Mouse (Mus musculus): Measurements from ENCODE around the gene Trpc7. TPM values are rescaled to one million over a fixed set of nuclear protein-coding genes. Genes with fewer than 3 reads are reported as not detected.

Trpc7 gene
- polyA plus RNA-seq, 1 experiment from 2014 or later, result not detected

- WGBS, result 73% methylated on average over 13 of the region's 13 CpGs
Measured at GRCm38 (mm10) chr13:56780746-56781469, 114.9 kb downstream of the Trpc7 start.

GRCm38 (mm10) chr13:56774304-56774703, 121.5 kb downstream of the Trpc7 start:
- Histone ChIP-seq H3K27ac (no peak overlapping the region), H3K4me3 (no peak overlapping the region), H3K9me3 (replicated peaks) (no peaks in the 10 kb centered on the region), H3K4me1 (peaks cover 43% of the 10 kb centered on the region), H3K27me3 (ENCODE audit: low read depth, poor library complexity, severe bottlenecking) (no peaks in the 10 kb centered on the region), H3K36me3 (no peaks in the 10 kb centered on the region)
- DNase-seq (ENCODE audit: low spot score), result no peak
- WGBS, result 48% methylated on average over 5 of the region's 5 CpGs

More at GRCm38 (mm10) chr13:56780746-56781469, 114.9 kb downstream of the Trpc7 start:
- no peak for DNase-seq (ENCODE audit: low spot score)
- no peak overlapping the region for H3K27ac ChIP-seq
- H3K4me3 ChIP-seq, result no peak overlapping the region
- no peaks in the 10 kb centered on the region for H3K27me3 ChIP-seq (ENCODE audit: low read depth, poor library complexity, severe bottlenecking)
- H3K9me3 ChIP-seq (replicated peaks), result no peaks in the 10 kb centered on the region
- no peaks in the 10 kb centered on the region for H3K36me3 ChIP-seq
- H3K4me1 ChIP-seq, result peaks cover 10% of the 10 kb centered on the region; the same call in 1 of the 2 replicates

GRCm38 (mm10) chr13:56773262-56773870, 122.4 kb downstream of the Trpc7 start:
- no peaks in the 10 kb centered on the region for H3K27me3 ChIP-seq (ENCODE audit: low read depth, poor library complexity, severe bottlenecking)
- peaks cover 52% of the 10 kb centered on the region for H3K4me1 ChIP-seq
- no peak overlapping the region for H3K4me3 ChIP-seq
- 53% methylated on average over 14 of the region's 14 CpGs for WGBS
- H3K9me3 ChIP-seq (replicated peaks), result no peaks in the 10 kb centered on the region
- no peak overlapping the region for H3K27ac ChIP-seq
- DNase-seq (ENCODE audit: low spot score), result no peak
- no peaks in the 10 kb centered on the region for H3K36me3 ChIP-seq

GRCm38 (mm10) chr13:56772592-56772991, 123.2 kb downstream of the Trpc7 start:
- no peak for DNase-seq (ENCODE audit: low spot score)
- H3K4me1 ChIP-seq, result peaks cover 52% of the 10 kb centered on the region
- WGBS, result 53% methylated on average over 3 of the region's 3 CpGs

GRCm38 (mm10) chr13:56770786-56771185, 125.0 kb downstream of the Trpc7 start:
- peaks cover 57% of the 10 kb centered on the region for H3K4me1 ChIP-seq
- H3K27me3 ChIP-seq (ENCODE audit: low read depth, poor library complexity, severe bottlenecking), result no peaks in the 10 kb centered on the region
- H3K27ac ChIP-seq, result no peak overlapping the region
- WGBS, result 71% methylated on average over 5 of the region's 5 CpGs
- no peak for DNase-seq (ENCODE audit: low spot score)
- H3K36me3 ChIP-seq, result no peaks in the 10 kb centered on the region
- H3K9me3 ChIP-seq (replicated peaks), result no peaks in the 10 kb centered on the region
- no peak overlapping the region for H3K4me3 ChIP-seq

More at GRCm38 (mm10) chr13:56772592-56772991, 123.2 kb downstream of the Trpc7 start:
- Histone ChIP-seq H3K4me3 (no peak overlapping the region), H3K27me3 (ENCODE audit: low read depth, poor library complexity, severe bottlenecking) (no peaks in the 10 kb centered on the region), H3K27ac (no peak overlapping the region), H3K36me3 (no peaks in the 10 kb centered on the region), H3K9me3 (replicated peaks) (no peaks in the 10 kb centered on the region)

- no peaks in the 10 kb centered on the region for H3K27me3 ChIP-seq (ENCODE audit: low read depth, poor library complexity, severe bottlenecking)
- H3K36me3 ChIP-seq, result no peaks in the 10 kb centered on the region
- no peak overlapping the region for H3K4me3 ChIP-seq
- 54% methylated on average over 1 of the region's 1 CpGs for WGBS
- H3K9me3 ChIP-seq (replicated peaks), result no peaks in the 10 kb centered on the region
- peaks cover 59% of the 10 kb centered on the region for H3K4me1 ChIP-seq
- no peak for DNase-seq (ENCODE audit: low spot score)
- no peak overlapping the region for H3K27ac ChIP-seq
Measured at GRCm38 (mm10) chr13:56770136-56770578, 125.6 kb downstream of the Trpc7 start.

- Histone ChIP-seq H3K4me1 (peaks cover 56% of the 10 kb centered on the region), H3K27me3 (ENCODE audit: low read depth, poor library complexity, severe bottlenecking) (no peaks in the 10 kb centered on the region), H3K27ac (peak overlapping the region; percentile 46; the same call in 1 of the 2 replicates), H3K36me3 (no peaks in the 10 kb centered on the region), H3K4me3 (no peak overlapping the region), H3K9me3 (replicated peaks) (no peaks in the 10 kb centered on the region)
- WGBS, result 19% methylated on average over 4 of the region's 4 CpGs
- DNase-seq (ENCODE audit: low spot score), result no peak
Measured at GRCm38 (mm10) chr13:56769431-56769830, 126.4 kb downstream of the Trpc7 start.

- peaks cover 58% of the 10 kb centered on the region for H3K4me1 ChIP-seq
- peak overlapping the region; percentile 72 for H3K27ac ChIP-seq
Measured at GRCm38 (mm10) chr13:56766211-56766610, 129.6 kb downstream of the Trpc7 start.

GRCm38 (mm10) chr13:56765284-56766032, 130.3 kb downstream of the Trpc7 start:
- DNase-seq (ENCODE audit: low spot score), result peak; percentile 49
- 49% methylated on average over 25 of the region's 25 CpGs for WGBS
- H3K4me1 ChIP-seq, result peaks cover 56% of the 10 kb centered on the region
- no peaks in the 10 kb centered on the region for H3K36me3 ChIP-seq
- H3K27me3 ChIP-seq (ENCODE audit: low read depth, poor library complexity, severe bottlenecking), result peaks cover 35% of the 10 kb centered on the region
- H3K4me3 ChIP-seq, result peak overlapping the region; percentile 16; the same call in 1 of the 2 replicates
- H3K27ac ChIP-seq, result peak overlapping the region; percentile 72
- no peaks in the 10 kb centered on the region for H3K9me3 ChIP-seq (replicated peaks)

More at GRCm38 (mm10) chr13:56766211-56766610, 129.6 kb downstream of the Trpc7 start:
- Histone ChIP-seq H3K9me3 (replicated peaks) (no peaks in the 10 kb centered on the region), H3K4me3 (no peak overlapping the region), H3K27me3 (ENCODE audit: low read depth, poor library complexity, severe bottlenecking) (peaks cover 28% of the 10 kb centered on the region), H3K36me3 (no peaks in the 10 kb centered on the region)
- 37% methylated on average over 5 of the region's 5 CpGs for WGBS
- DNase-seq (ENCODE audit: low spot score), result no peak

GRCm38 (mm10) chr13:56762446-56763229, 133.2 kb downstream of the Trpc7 start:
- Histone ChIP-seq H3K9me3 (replicated peaks) (no peaks in the 10 kb centered on the region), H3K27ac (no peak overlapping the region), H3K4me3 (no peak overlapping the region), H3K4me1 (peaks cover 38% of the 10 kb centered on the region), H3K27me3 (ENCODE audit: low read depth, poor library complexity, severe bottlenecking) (peaks cover 46% of the 10 kb centered on the region), H3K36me3 (no peaks in the 10 kb centered on the region)
- no peak for DNase-seq (ENCODE audit: low spot score)
- WGBS, result 40% methylated on average over 13 of the region's 13 CpGs

GRCm38 (mm10) chr13:56758492-56758891, 137.3 kb downstream of the Trpc7 start:
- WGBS, result 30% methylated on average over 6 of the region's 6 CpGs
- peaks cover 28% of the 10 kb centered on the region for H3K4me1 ChIP-seq
- H3K4me3 ChIP-seq, result no peak overlapping the region
- no peak overlapping the region for H3K27ac ChIP-seq
- H3K36me3 ChIP-seq, result no peaks in the 10 kb centered on the region
- no peaks in the 10 kb centered on the region for H3K9me3 ChIP-seq (replicated peaks)
- H3K27me3 ChIP-seq (ENCODE audit: low read depth, poor library complexity, severe bottlenecking), result peaks cover 82% of the 10 kb centered on the region
- peak; percentile 91 for DNase-seq (ENCODE audit: low spot score)

GRCm38 (mm10) chr13:56757201-56757600, 138.6 kb downstream of the Trpc7 start:
- Histone ChIP-seq H3K4me1 (peaks cover 28% of the 10 kb centered on the region), H3K27me3 (ENCODE audit: low read depth, poor library complexity, severe bottlenecking) (peaks cover 82% of the 10 kb centered on the region), H3K4me3 (no peak overlapping the region), H3K27ac (no peak overlapping the region), H3K9me3 (replicated peaks) (no peaks in the 10 kb centered on the region), H3K36me3 (no peaks in the 10 kb centered on the region)
- WGBS, result 46% methylated on average over 12 of the region's 12 CpGs
- DNase-seq (ENCODE audit: low spot score), result no peak

Measured in limb, embryonic 10.5 days (tissue).